Mouse (Mus musculus): Measurements from ENCODE around the gene Hist1h4h. TPM values are rescaled to one million over a fixed set of nuclear protein-coding genes. Genes with fewer than 3 reads are reported as not detected.
A peak's percentile ranks its signal among the peaks of the same experiment; 100 is the strongest.
"Not testable (repeated sequence)": the region's sequence is repeated elsewhere in the genome, so short reads cannot be mapped to it uniquely, and the experiment has no call there.

The Hist1h4h gene
- total and polyA plus RNA-seq, 3 experiments, result 9.9 to 5,753 TPM; not detected in 1

GRCm38 (mm10) chr13:23534368-23535131 is 3.7 kb downstream of the Hist1h4h start:
- Histone ChIP-seq H3K9me3 (replicated peaks; ENCODE audit: insufficient read depth, low read length) (no peaks in the 10 kb centered on the region), H3K4me1 (ENCODE audit: control insufficient read depth in 1 of 2, insufficient read depth in 2 of 2, low read length in 2 of 2) (peaks cover 0 to 4% of the 10 kb centered on the region in 2 experiments; a peak in 2 of 4 replicates), H3K4me3 (ENCODE audit: control insufficient read depth in 1 of 2, insufficient read depth in 1 of 2, low read depth in 2 of 2, low read length in 2 of 2) (peak overlapping the region; percentile 35 to 67), H3K36me3 (ENCODE audit: control insufficient read depth in 1 of 2, insufficient read depth in 2 of 2, low read length in 2 of 2) (peaks cover 0 to 26% of the 10 kb centered on the region in 2 experiments; a peak in 2 of 4 replicates), H3K9ac (ENCODE audit: control insufficient read depth, low read depth, low read length, poor library complexity, severe bottlenecking) (peak overlapping the region; percentile 95), H3K27ac (ENCODE audit: control insufficient read depth, low read depth, low read length) (peak overlapping the region; percentile 95), H3K27me3 (ENCODE audit: control insufficient read depth in 1 of 2, insufficient read depth in 2 of 2, low read length in 2 of 2) (no peaks in the 10 kb centered on the region), H3K79me2 (ENCODE audit: control insufficient read depth, insufficient read depth, low read length, poor library complexity) (peaks cover 4% of the 10 kb centered on the region; the same call in 1 of the 2 replicates)
- no peak for TF ChIP-seq GABPA (IDR thresholded peaks at IDR 0.05; ENCODE audit: low read depth, low read length)
- no peak for TF ChIP-seq MXI1 (IDR thresholded peaks at IDR 0.05; ENCODE audit: low read depth, low read length)
- peak; percentile 43 to 51; a peak in 3 of 4 replicates for TF ChIP-seq POLR2A (IDR thresholded peaks at IDR 0.05; ENCODE audit: control insufficient read depth in 1 of 2, insufficient read depth in 1 of 2, low read depth in 1 of 2, low read length in 2 of 2, poor library complexity in 1 of 2)
- TF ChIP-seq ZKSCAN1 (IDR thresholded peaks at IDR 0.05; ENCODE audit: low read depth, low read length), result no peak
- peak; percentile 86; the same call in 1 of the 2 replicates for TF ChIP-seq POLR2AphosphoS5 (IDR thresholded peaks at IDR 0.05; ENCODE audit: borderline replicate concordance, low read depth, low read length)
- no peak for TF ChIP-seq USF2 (IDR thresholded peaks at IDR 0.05; ENCODE audit: borderline replicate concordance in 1 of 2, insufficient read depth in 1 of 2, low read depth in 1 of 2, low read length in 2 of 2)
- no peak for TF ChIP-seq RCOR1 (IDR thresholded peaks at IDR 0.05; ENCODE audit: low read depth, low read length)
- TF ChIP-seq MYB (IDR thresholded peaks at IDR 0.05; ENCODE audit: low read depth, low read length), result no peak
- no peak for TF ChIP-seq ZNF384 (IDR thresholded peaks at IDR 0.05; ENCODE audit: low read depth, low read length)
- peak; percentile 91 for DNase-seq (ENCODE audit: low read depth, low spot score)

GRCm38 (mm10) chr13:23535137-23536075 is 4.6 kb downstream of the Hist1h4h start, which contains the start of gene Hist1h3g:
TSS of gene Hist1h3g (plus strand) at chr13:23535422.
- Histone ChIP-seq H3K9ac (ENCODE audit: control insufficient read depth, low read depth, low read length, poor library complexity, severe bottlenecking) (peak within 1 kb of the TSS; percentile 95), H3K36me3 (ENCODE audit: control insufficient read depth in 1 of 2, insufficient read depth in 2 of 2, low read length in 2 of 2) (peaks cover 0 to 28% of the 10 kb centered on the region in 2 experiments; a peak in 2 of 4 replicates), H3K4me3 (ENCODE audit: control insufficient read depth in 1 of 2, insufficient read depth in 1 of 2, low read depth in 2 of 2, low read length in 2 of 2) (peak within 1 kb of the TSS; percentile 35 to 67), H3K27ac (ENCODE audit: control insufficient read depth, low read depth, low read length) (peak within 1 kb of the TSS; percentile 95)
- H3K79me2 ChIP-seq (ENCODE audit: control insufficient read depth, insufficient read depth, low read length, poor library complexity); H3K27me3 ChIP-seq (ENCODE audit: control insufficient read depth in 1 of 2, insufficient read depth in 2 of 2, low read length in 2 of 2); H3K4me1 ChIP-seq (ENCODE audit: control insufficient read depth in 1 of 2, insufficient read depth in 2 of 2, low read length in 2 of 2); H3K9me3 ChIP-seq (replicated peaks; ENCODE audit: insufficient read depth, low read length): not testable (repeated sequence)
- TF ChIP-seq TBP (IDR thresholded peaks at IDR 0.05; ENCODE audit: low read depth, low read length) (peak; percentile 99), UBTF (IDR thresholded peaks at IDR 0.05; ENCODE audit: borderline replicate concordance, insufficient read depth, low read depth, low read length) (peak; percentile 88; the same call in 1 of the 2 replicates), POLR2AphosphoS5 (IDR thresholded peaks at IDR 0.05; ENCODE audit: borderline replicate concordance, low read depth, low read length) (peak; percentile 94), POLR2A (IDR thresholded peaks at IDR 0.05; ENCODE audit: control insufficient read depth in 1 of 2, insufficient read depth in 1 of 2, low read depth in 1 of 2, low read length in 2 of 2, poor library complexity in 1 of 2) (peak; percentile 98)
- DNase-seq (ENCODE audit: low read depth, low spot score), result peak; percentile 99
